Mouse (Mus musculus): ENCODE data around the gene Gm28363.
"Not testable (repeated sequence)": the region's sequence is repeated elsewhere in the genome, so short reads cannot be mapped to it uniquely, and the experiment has no call there.

Gene Gm28363

GRCm38 (mm10) chr1:117696831-117697230 is at the start of gene Gm28363:
TSS of gene Gm28363 (plus strand) at chr1:117697131.
- not testable (repeated sequence) for DNase-seq (ENCODE audit: extremely low read depth, insufficient read length, low spot score)

- DNase-seq (ENCODE audit: extremely low read depth, insufficient read length, low spot score): not testable (repeated sequence)
These were observed 46.7 kb upstream of the Gm28363 start for GRCm38 (mm10) chr1:117650236-117650635.
